Mouse (Mus musculus) liver, adult 2 months (tissue): ENCODE measurements around the gene Utp20. TPM values are rescaled to one million over a fixed set of nuclear protein-coding genes. Genes with fewer than 3 reads are reported as not detected.

ENCODE experiments used
- DNase-seq: peaks from one replicate; pipeline ENCODE4 v3.0.0-alpha.2; 2011; ENCODE audit warnings: low read depth, low spot score; ENCODE audit errors: extremely low read depth
- H3K27ac ChIP-seq: fragments of 200-500 bp; replicated peaks from 2 replicates; pipeline ENCODE4 v1.5.1; 2012; ENCODE audit warnings: low read depth, mild to moderate bottlenecking, control low read depth, inconsistent platforms, low read length; ENCODE audit not compliant: insufficient read depth
- H3K27me3 ChIP-seq: fragments of 200-500 bp; 2 replicates; pipeline ENCODE4 v1.6.1; 2012; ENCODE audit warnings: mild to moderate bottlenecking, moderate library complexity, low read length, inconsistent platforms; ENCODE audit not compliant: control insufficient read depth, insufficient read depth
- H3K36me3 ChIP-seq: fragments of 200-500 bp; 2 replicates; pipeline ENCODE4 v1.6.1; 2012; ENCODE audit warnings: low read length, inconsistent platforms; ENCODE audit not compliant: control insufficient read depth, insufficient read depth
- H3K4me1 ChIP-seq: fragments of 200-500 bp; 2 replicates; pipeline ENCODE4 v1.6.1; 2011; ENCODE audit warnings: low read length; ENCODE audit not compliant: control insufficient read depth, insufficient read depth
- H3K4me3 ChIP-seq: fragments of 200-500 bp; 2 replicates; pipeline ENCODE4 v1.5.1; 2011; ENCODE audit warnings: low read depth, mild to moderate bottlenecking, control low read depth, low read length, moderate library complexity; ENCODE audit not compliant: insufficient read depth
- H3K79me2 ChIP-seq: fragments of 200-500 bp; 2 replicates; pipeline ENCODE4 v1.6.1; 2012; ENCODE audit warnings: inconsistent platforms, mild to moderate bottlenecking, low read length, moderate library complexity; ENCODE audit not compliant: control insufficient read depth, insufficient read depth
- H3K9ac ChIP-seq: fragments of 200-500 bp; 2 replicates; pipeline ENCODE4 v1.6.1; 2012; ENCODE audit warnings: low read depth, mild to moderate bottlenecking, control low read depth, inconsistent platforms, low read length
- CTCF ChIP-seq: fragments of 200-500 bp; IDR thresholded peaks from 2 replicates; pipeline ENCODE4 v1.5.1; 2011; ENCODE audit warnings: low read depth, low read length, control low read depth
- POLR2A ChIP-seq: fragments of 200-500 bp; IDR thresholded peaks from 2 replicates; pipeline ENCODE4 v1.6.1; 2011; ENCODE audit warnings: low read length, control low read depth; ENCODE audit not compliant: insufficient read depth; ENCODE audit errors: extremely low read depth
- WGBS: fragments of 180-500 bp; shearing (Covaris S2); methylation state at CpG from one replicate; pipeline ENCODE4 v1.1.7; 2018; 5-methylcytosine and 5-hydroxymethylcytosine counted together
- polyA plus RNA-seq: library from polyadenylated mRNA; depleted of rRNA; stranded (reverse); fragments of >200 nt; gene quantifications from 2 replicates; pipeline ENCODE4 v1.2.3, GENCODE M21; 2012; rRNA removed
- total RNA-seq: library from RNA; depleted of rRNA; stranded (reverse); fragments of >200 nt; gene quantifications from 2 replicates; pipeline ENCODE4 v1.2.3, GENCODE M21; 2014; rRNA removed

Gene Utp20
- total and polyA plus RNA-seq, 2 experiments = 3.4 to 9.4 TPM

GRCm38 (mm10) chr10:88708671-88709523, 117.7 kb downstream of the Utp20 start:
- Histone ChIP-seq H3K27me3 (no peaks in the 10 kb centered on the region), H3K79me2 (no peaks in the 10 kb centered on the region), H3K36me3 (no peaks in the 10 kb centered on the region), H3K27ac (no peak overlapping the region), H3K4me1 (no peaks in the 10 kb centered on the region), H3K9ac (no peak overlapping the region), H3K4me3 (no peak overlapping the region)
- TF ChIP-seq CTCF (no peak), POLR2A (no peak)
- DNase-seq = peak; percentile 13
- 65% methylated on average over 10 of the region's 10 CpGs for WGBS

GRCm38 (mm10) chr10:88700938-88701337, 125.7 kb downstream of the Utp20 start:
- TF ChIP-seq CTCF (no peak), POLR2A (no peak)
- WGBS = 63% methylated on average over 6 of the region's 6 CpGs
- Histone ChIP-seq H3K79me2 (no peaks in the 10 kb centered on the region), H3K9ac (no peak overlapping the region), H3K36me3 (no peaks in the 10 kb centered on the region), H3K27me3 (no peaks in the 10 kb centered on the region), H3K4me3 (no peak overlapping the region), H3K27ac (no peak overlapping the region), H3K4me1 (no peaks in the 10 kb centered on the region)
- no peak for DNase-seq

Other genes starting within 250 kb of the Utp20 start
- gene Mybpc1, start 221.7 kb downstream of the Utp20 start, total RNA-seq = 1.7 TPM in 1 of 2 replicates, not detected in the other
- gene Mybpc1, start 221.7 kb downstream of the Utp20 start, polyA plus RNA-seq = not detected in 2 replicates
- gene Spic, start 141.8 kb downstream of the Utp20 start, total RNA-seq = 2.6 and 3.0 TPM in 2 replicates
- gene Spic, start 141.8 kb downstream of the Utp20 start, polyA plus RNA-seq = 0.19 and 0.37 TPM in 2 replicates
- 84.9 and 98.1 TPM in 2 replicates for gene Arl1, start 95.9 kb downstream of the Utp20 start, total RNA-seq
- gene Arl1, start 95.9 kb downstream of the Utp20 start, polyA plus RNA-seq = 30.3 and 31.7 TPM in 2 replicates
- not detected in 2 replicates for gene Slc5a8, start 59.2 kb upstream of the Utp20 start, total RNA-seq
- 0.07 TPM in 1 of 2 replicates, not detected in the other for gene Slc5a8, start 59.2 kb upstream of the Utp20 start, polyA plus RNA-seq